Mouse (Mus musculus) embryonic facial prominence, embryonic 12.5 days (tissue): ENCODE measurements at regions not wholly inside any gene's neighbourhood (a gene's known extent, or its start where the extent isn't known, plus 50 kb on each side); places are given as distances from the start of the nearest gene placed in this dataset.

Source experiments
- ATAC-seq: fragments of 200-750 bp; cut with Nextera tagmentation; 2 replicates; pipeline ENCODE4 v1.8.0; 2017; ENCODE audit not compliant: insufficient number of reproducible peaks, insufficient read depth, low FRiP score, low TSS enrichment
- H3K27ac ChIP-seq: fragments of 300-500 bp; sonication (generic); 2 replicates; pipeline ENCODE4 v1.5.1; 2016; ENCODE audit warnings: mild to moderate bottlenecking
- H3K27me3 ChIP-seq: fragments of 300-500 bp; sonication (generic); 2 replicates; pipeline ENCODE4 v1.6.1; 2016; ENCODE audit warnings: mild to moderate bottlenecking, moderate library complexity
- H3K36me3 ChIP-seq: fragments of 300-500 bp; sonication (generic); 2 replicates; pipeline ENCODE4 v1.6.1; 2016; ENCODE audit warnings: mild to moderate bottlenecking
- H3K4me1 ChIP-seq: fragments of 300-500 bp; sonication (generic); 2 replicates; pipeline ENCODE4 v1.6.1; 2016
- H3K4me2 ChIP-seq: fragments of 300-500 bp; sonication (generic); replicated peaks from 2 replicates; pipeline ENCODE4 v1.6.1; 2016; ENCODE audit warnings: mild to moderate bottlenecking, moderate library complexity
- H3K4me3 ChIP-seq: fragments of 300-500 bp; sonication (generic); 2 replicates; pipeline ENCODE4 v1.5.1; 2016; ENCODE audit warnings: mild to moderate bottlenecking
- H3K9ac ChIP-seq: fragments of 300-500 bp; sonication (generic); 2 replicates; pipeline ENCODE4 v1.6.1; 2016; ENCODE audit warnings: mild to moderate bottlenecking, moderate library complexity
- H3K9me3 ChIP-seq: fragments of 300-500 bp; sonication (generic); 2 replicates; pipeline ENCODE4 v1.6.1; 2016; ENCODE audit warnings: mild to moderate bottlenecking, moderate library complexity
- WGBS: fragments of 180-500 bp; shearing (Covaris S2); methylation state at CpG from one replicate; pipeline ENCODE4 v1.1.7; 2016; 5-methylcytosine and 5-hydroxymethylcytosine counted together

GRCm38 (mm10) chr3:35324186-35324585, 429.7 kb upstream of the Atp11b start:
- Histone ChIP-seq H3K4me2 (no peak overlapping the region), H3K4me1 (peaks cover 11% of the 10 kb centered on the region; the same call in 1 of the 2 replicates), H3K27me3 (no peaks in the 10 kb centered on the region; the same call in 1 of the 2 replicates), H3K9me3 (no peaks in the 10 kb centered on the region), H3K4me3 (no peak overlapping the region), H3K36me3 (no peaks in the 10 kb centered on the region), H3K27ac (no peak overlapping the region), H3K9ac (no peak overlapping the region)
- no peak for ATAC-seq
- WGBS = 32% methylated on average over 11 of the region's 11 CpGs

- no peak for ATAC-seq
- Histone ChIP-seq H3K9me3 (no peaks in the 10 kb centered on the region), H3K27me3 (no peaks in the 10 kb centered on the region), H3K4me3 (no peak overlapping the region), H3K4me2 (peak overlapping the region; percentile 28; the same call in 1 of the 2 replicates), H3K4me1 (peaks cover 6% of the 10 kb centered on the region; the same call in 1 of the 2 replicates), H3K36me3 (no peaks in the 10 kb centered on the region), H3K9ac (no peak overlapping the region), H3K27ac (no peak overlapping the region)
- WGBS = 12% methylated on average over 18 of the region's 18 CpGs
Observed at GRCm38 (mm10) chr3:35332534-35333272, 421.2 kb upstream of the Atp11b start.

GRCm38 (mm10) chr3:35334017-35334416, 419.9 kb upstream of the Atp11b start:
- H3K4me3 ChIP-seq = no peak overlapping the region
- H3K4me2 ChIP-seq = no peak overlapping the region
- no peaks in the 10 kb centered on the region for H3K36me3 ChIP-seq
- no peaks in the 10 kb centered on the region for H3K27me3 ChIP-seq
- ATAC-seq = no peak
- no peak overlapping the region for H3K9ac ChIP-seq
- H3K27ac ChIP-seq = no peak overlapping the region
- 64% methylated on average over 2 of the region's 2 CpGs for WGBS
- H3K4me1 ChIP-seq = peaks cover 6% of the 10 kb centered on the region; the same call in 1 of the 2 replicates
- no peaks in the 10 kb centered on the region for H3K9me3 ChIP-seq

DNA sequence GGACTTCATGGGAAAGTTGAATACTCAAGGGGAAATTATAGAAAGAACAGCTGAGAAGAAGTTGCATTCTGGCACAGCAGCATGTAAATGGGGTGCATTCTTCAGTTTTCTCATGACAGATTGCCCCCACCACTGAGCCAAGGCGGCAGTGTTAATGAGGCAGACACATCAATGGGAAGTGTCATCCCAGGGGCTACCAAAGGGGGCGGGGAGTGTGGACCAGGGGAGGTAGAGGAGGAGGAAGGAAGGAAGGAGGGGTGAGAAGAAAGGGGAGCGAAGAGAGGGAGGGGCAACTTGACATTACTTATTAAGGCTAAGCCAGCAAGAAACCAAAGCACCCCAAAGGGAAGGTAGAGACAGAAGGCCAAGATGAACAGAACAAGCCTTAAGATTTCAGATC, 419.4 kb upstream of the Atp11b start:
- H3K4me3 ChIP-seq = no peak overlapping the region
- H3K9me3 ChIP-seq = no peaks in the 10 kb centered on the region
- no peak overlapping the region for H3K9ac ChIP-seq
- H3K27me3 ChIP-seq = no peaks in the 10 kb centered on the region
- no peak for ATAC-seq
- H3K4me2 ChIP-seq = no peak overlapping the region
- H3K36me3 ChIP-seq = no peaks in the 10 kb centered on the region
- WGBS = 32% methylated on average over 3 of the region's 3 CpGs
- peaks cover 6% of the 10 kb centered on the region; the same call in 1 of the 2 replicates for H3K4me1 ChIP-seq
- no peak overlapping the region for H3K27ac ChIP-seq

- no peaks in the 10 kb centered on the region for H3K9me3 ChIP-seq
- H3K9ac ChIP-seq = no peak overlapping the region
- 65% methylated on average over 5 of the region's 5 CpGs for WGBS
- no peaks in the 10 kb centered on the region for H3K36me3 ChIP-seq
- H3K27ac ChIP-seq = no peak overlapping the region
- no peak overlapping the region for H3K4me3 ChIP-seq
- no peaks in the 10 kb centered on the region for H3K27me3 ChIP-seq
- H3K4me2 ChIP-seq = no peak overlapping the region
- peaks cover 6% of the 10 kb centered on the region; the same call in 1 of the 2 replicates for H3K4me1 ChIP-seq
- no peak for ATAC-seq
Observed at GRCm38 (mm10) chr3:35335837-35336236, 418.1 kb upstream of the Atp11b start.

GRCm38 (mm10) chr3:35340525-35340924, 413.4 kb upstream of the Atp11b start:
- H3K4me2 ChIP-seq = peak overlapping the region; percentile 66
- peak overlapping the region; percentile 20; the same call in 1 of the 2 replicates for H3K9ac ChIP-seq
- ATAC-seq = peak; percentile 23; the same call in 1 of the 2 replicates
- H3K27ac ChIP-seq = peak overlapping the region; percentile 84
- WGBS = under 1% methylated on average over 10 of the region's 10 CpGs
- no peaks in the 10 kb centered on the region for H3K9me3 ChIP-seq
- H3K36me3 ChIP-seq = no peaks in the 10 kb centered on the region
- H3K4me3 ChIP-seq = peak overlapping the region; percentile 37
- peaks cover 11% of the 10 kb centered on the region for H3K4me1 ChIP-seq
- H3K27me3 ChIP-seq = no peaks in the 10 kb centered on the region

DNA sequence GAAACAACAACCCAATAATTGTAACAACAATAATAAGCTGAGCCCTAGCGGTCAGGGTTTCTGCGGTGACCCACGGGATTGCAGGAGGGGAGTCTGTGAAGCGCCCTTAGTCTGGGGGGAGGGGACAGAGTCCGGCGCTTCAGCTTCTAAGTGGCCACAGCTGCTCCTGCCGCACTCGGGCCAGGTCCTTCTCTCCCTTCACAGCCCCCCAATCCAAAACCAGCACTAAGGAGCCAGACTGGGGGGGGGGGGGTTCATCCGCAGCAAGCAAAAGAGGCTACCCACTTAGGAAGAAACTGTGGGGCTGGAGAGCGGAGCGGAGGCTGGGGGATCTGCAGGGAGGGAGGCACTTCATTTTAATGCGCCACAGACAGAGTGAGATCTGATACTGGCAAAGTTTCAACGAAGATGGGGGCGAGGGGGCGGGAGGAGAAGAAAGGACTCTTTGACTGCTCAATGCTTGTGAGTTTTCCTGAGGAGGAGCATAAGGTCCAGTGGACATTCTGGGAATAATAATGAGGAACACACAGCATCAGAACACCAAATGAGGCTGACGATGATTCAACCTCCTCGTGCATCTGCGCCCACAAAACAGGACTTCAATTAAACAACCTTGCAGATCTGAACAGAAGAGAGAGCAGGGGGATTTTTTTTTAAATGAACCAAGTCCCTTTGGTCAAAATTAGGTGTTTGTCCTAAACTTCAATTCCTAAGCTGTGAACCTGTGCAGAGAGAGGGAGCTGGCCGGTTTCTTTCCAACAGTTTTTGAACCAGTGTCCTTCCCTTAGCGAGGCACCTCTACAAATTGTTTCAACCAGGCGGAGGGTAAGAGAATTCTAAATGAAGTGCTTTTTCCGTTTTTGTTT, 412.7 kb upstream of the Atp11b start:
- 1% methylated on average over 22 of the region's 22 CpGs for WGBS
- ATAC-seq = peak; percentile 87
- peak overlapping the region; percentile 66 for H3K4me2 ChIP-seq

GRCm38 (mm10) chr3:35341840-35342239, 412.1 kb upstream of the Atp11b start:
- H3K9ac ChIP-seq = no peak overlapping the region
- WGBS = 6% methylated on average over 9 of the region's 9 CpGs
- H3K4me2 ChIP-seq = peak overlapping the region; percentile 66
- H3K9me3 ChIP-seq = no peaks in the 10 kb centered on the region
- no peak overlapping the region for H3K4me3 ChIP-seq
- H3K27me3 ChIP-seq = no peaks in the 10 kb centered on the region
- peak overlapping the region; percentile 84 for H3K27ac ChIP-seq
- no peak for ATAC-seq
- no peaks in the 10 kb centered on the region for H3K36me3 ChIP-seq
- peaks cover 11% of the 10 kb centered on the region for H3K4me1 ChIP-seq

More for the DNA sequence above, 412.7 kb upstream of the Atp11b start:
- Histone ChIP-seq H3K36me3 (no peaks in the 10 kb centered on the region), H3K27me3 (no peaks in the 10 kb centered on the region), H3K4me3 (peak overlapping the region; percentile 37), H3K9me3 (no peaks in the 10 kb centered on the region), H3K4me1 (peaks cover 11% of the 10 kb centered on the region), H3K9ac (peak overlapping the region; percentile 53), H3K27ac (peak overlapping the region; percentile 84)

DNA sequence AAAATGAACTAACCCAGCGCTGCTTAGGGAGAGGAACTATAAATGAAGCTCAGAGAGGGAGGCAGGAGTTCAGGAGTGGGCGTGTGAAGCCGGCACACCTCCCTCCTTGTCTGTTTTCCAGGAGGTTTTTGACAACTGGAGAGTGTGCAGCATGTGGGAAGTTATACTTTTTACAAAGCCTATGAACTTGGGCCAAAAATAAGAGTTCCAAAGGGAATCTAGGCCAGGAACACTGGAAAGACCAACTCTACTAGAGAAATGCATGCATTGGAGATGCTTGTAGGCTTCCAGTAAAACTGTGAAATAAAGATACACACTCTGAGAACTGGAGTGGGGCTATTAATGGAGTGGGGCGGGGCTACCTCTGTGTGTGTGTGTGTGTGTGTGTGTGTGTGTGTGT, 411.3 kb upstream of the Atp11b start:
- no peak for ATAC-seq

DNA sequence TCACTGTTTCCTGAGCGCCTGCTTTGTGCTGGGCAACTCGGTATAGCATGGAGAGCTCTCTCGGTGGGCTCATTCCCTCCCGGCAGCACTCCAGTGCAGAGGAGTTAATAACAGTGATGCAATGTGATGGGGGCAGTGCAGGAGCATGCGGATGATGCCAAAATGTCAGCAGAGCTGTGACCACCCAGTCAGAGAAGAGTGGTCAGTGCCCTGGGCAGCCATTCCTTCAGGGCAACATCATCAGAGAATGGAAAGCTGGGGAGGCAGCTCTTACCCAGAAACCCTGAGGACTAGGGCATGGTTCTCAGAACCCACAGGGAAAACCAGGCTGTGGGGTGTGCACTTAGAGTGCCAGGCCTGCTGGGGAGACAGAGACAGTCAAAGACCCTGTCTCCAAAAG, 410.0 kb upstream of the Atp11b start:
- peaks cover 13% of the 10 kb centered on the region for H3K4me1 ChIP-seq
- no peak for ATAC-seq
- no peak overlapping the region for H3K4me3 ChIP-seq
- no peak overlapping the region for H3K27ac ChIP-seq
- no peaks in the 10 kb centered on the region for H3K27me3 ChIP-seq
- no peak overlapping the region for H3K4me2 ChIP-seq
- H3K9me3 ChIP-seq = no peaks in the 10 kb centered on the region
- WGBS = 64% methylated on average over 5 of the region's 5 CpGs
- no peak overlapping the region for H3K9ac ChIP-seq
- no peaks in the 10 kb centered on the region for H3K36me3 ChIP-seq

More for the DNA sequence above, 411.3 kb upstream of the Atp11b start:
- WGBS = 42% methylated on average over 4 of the region's 4 CpGs
- Histone ChIP-seq H3K4me2 (no peak overlapping the region), H3K36me3 (no peaks in the 10 kb centered on the region), H3K4me1 (peaks cover 11% of the 10 kb centered on the region), H3K9ac (no peak overlapping the region), H3K27me3 (no peaks in the 10 kb centered on the region), H3K9me3 (no peaks in the 10 kb centered on the region), H3K27ac (peak overlapping the region; percentile 84), H3K4me3 (no peak overlapping the region)

DNA sequence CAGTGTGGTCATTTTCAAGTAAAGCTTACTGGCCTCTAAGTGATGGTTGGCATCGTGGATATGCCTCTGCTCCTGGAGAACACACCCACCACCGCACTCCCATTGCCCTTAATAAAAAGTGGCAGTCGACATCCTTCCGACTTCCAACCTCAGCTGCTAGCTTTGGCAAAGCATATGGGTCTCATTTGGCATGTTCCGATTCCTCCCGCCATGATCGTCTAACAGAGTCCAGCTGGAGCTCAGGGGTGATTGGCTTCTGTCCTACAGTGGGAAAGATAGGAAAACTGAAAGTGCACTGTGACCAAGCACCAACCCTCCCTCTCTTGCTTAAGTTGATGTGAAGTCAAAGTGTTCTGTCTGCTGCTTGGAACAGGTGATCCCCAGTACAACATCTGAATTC, 404.8 kb upstream of the Atp11b start:
- no peak overlapping the region for H3K27ac ChIP-seq
- no peak for ATAC-seq

More for the DNA sequence above, 404.8 kb upstream of the Atp11b start:
- no peaks in the 10 kb centered on the region for H3K36me3 ChIP-seq
- no peaks in the 10 kb centered on the region for H3K9me3 ChIP-seq
- no peak overlapping the region for H3K4me2 ChIP-seq
- H3K27me3 ChIP-seq = no peaks in the 10 kb centered on the region
- 0 out of 2 replicates have a peak, but pooled peaks cover 3% of the 10 kb centered on the region for H3K4me1 ChIP-seq
- no peak overlapping the region for H3K9ac ChIP-seq
- 32% methylated on average over 7 of the region's 7 CpGs for WGBS
- no peak overlapping the region for H3K4me3 ChIP-seq
